Mouse (Mus musculus): ENCODE measurements at regions not wholly inside any gene's neighbourhood (a gene's known extent, or its start where the extent isn't known, plus 50 kb on each side); places are given as distances from the start of the nearest gene placed in this dataset.

GRCm38 (mm10) chr5:105976076-105976475, 99.7 kb downstream of the Zfp326 start:
- no peak for DNase-seq (ENCODE audit: extremely low read depth, insufficient read length, low spot score)

DNA sequence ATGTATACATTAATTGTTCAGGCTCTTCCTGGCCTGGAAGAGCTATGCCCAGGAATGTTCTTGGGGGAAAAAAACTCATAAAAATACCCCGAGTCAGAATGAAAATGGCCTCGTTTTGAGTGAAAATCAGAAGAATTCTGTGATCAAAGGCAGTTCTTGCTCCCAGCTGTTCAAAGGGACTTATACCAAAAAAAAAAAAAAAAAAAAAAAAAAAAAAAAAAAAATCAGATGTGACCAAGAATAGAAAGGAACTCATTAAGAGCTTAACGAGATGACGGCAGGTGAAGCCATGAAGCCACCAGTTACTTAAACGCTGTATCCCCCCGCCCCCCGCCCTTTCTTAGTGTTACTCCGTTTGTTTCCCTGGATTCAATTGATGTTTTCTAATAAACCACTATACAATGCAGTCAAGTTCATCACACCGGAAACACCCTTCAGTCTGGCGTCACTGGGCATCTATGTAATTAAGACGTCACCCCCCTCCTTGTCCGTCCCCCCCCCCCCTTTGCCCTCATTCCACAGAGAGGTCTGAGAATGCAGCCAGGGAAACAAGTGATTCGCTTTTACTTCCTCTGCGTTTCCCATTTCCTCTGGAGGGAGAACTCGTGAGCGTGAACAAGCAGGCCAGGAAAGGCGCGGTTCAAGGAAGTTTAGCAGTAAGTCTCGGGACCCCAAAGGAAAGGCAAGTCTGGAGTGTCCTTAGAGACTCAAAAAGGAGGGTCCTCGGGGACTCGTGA, 99.1 kb downstream of the Zfp326 start:
- DNase-seq (ENCODE audit: extremely low read depth, insufficient read length, low spot score), result no peak

GRCm38 (mm10) chr5:105974576-105975177, 98.3 kb downstream of the Zfp326 start:
- DNase-seq (ENCODE audit: extremely low read depth, insufficient read length, low spot score), result no peak

All from 3134 (cell line).